Mouse (Mus musculus): ENCODE measurements around the gene Rgl1. TPM values are rescaled to one million over a fixed set of nuclear protein-coding genes. Genes with fewer than 3 reads are reported as not detected.
"Not testable (repeated sequence)": the region's sequence is repeated elsewhere in the genome, so short reads cannot be mapped to it uniquely, and the experiment has no call there.

The Rgl1 gene
- polyA plus RNA-seq, 2 experiments from 2014 or later, result 0.07 to 0.37 TPM

DNA sequence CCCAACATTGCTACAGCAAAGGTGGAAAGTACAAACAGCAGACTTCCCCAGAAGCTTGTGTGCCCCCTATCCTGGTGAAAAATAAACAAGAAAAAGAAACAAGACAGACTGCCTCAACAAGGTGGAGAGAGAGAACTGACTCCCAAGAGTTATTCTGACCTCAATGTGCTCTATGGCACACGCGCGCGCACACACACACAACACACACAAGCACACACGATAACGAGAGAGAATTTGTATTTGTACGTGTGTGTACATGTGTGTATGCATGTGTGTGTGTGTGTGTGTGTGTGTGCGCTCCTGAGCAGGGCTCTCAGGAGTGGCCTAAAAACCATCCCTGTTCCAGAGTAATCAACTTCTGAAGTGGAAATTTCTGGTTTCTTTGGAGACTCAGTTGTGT, 18.5 kb upstream of the Rgl1 start:
- ATAC-seq, result no peak

DNA sequence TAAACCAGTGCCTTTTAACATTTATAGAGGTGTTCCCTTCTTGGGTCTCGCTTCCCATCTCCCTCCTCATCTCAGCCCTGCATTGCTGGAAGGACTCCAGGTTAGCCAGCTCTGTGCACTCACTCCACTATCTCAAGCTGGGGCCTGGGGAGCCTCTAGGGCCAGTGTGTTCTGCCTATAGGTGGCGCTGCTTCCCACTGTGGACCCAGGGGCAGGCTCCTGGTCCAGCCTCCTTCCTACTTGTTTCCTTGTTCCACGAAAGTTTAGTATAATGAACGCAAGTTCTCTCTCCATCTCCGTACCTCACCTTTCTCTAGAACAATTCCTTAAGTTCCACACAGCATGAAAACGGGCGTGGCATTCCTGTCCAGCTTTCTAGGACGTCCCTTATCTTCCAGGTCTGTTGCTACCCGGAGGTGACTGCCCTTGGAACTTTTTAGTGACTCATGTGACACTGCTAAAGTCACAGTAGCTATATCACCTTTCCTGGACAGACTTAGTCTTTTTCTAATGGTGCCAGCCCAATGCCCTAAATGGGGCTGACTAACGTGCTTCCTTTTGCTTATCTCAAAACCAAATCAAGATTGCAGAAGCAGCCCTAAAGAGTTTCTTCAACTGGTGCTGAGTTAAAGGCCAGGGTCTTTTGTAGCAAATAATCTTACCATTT, 13.1 kb upstream of the Rgl1 start:
- ATAC-seq, result peak; percentile 50

DNA sequence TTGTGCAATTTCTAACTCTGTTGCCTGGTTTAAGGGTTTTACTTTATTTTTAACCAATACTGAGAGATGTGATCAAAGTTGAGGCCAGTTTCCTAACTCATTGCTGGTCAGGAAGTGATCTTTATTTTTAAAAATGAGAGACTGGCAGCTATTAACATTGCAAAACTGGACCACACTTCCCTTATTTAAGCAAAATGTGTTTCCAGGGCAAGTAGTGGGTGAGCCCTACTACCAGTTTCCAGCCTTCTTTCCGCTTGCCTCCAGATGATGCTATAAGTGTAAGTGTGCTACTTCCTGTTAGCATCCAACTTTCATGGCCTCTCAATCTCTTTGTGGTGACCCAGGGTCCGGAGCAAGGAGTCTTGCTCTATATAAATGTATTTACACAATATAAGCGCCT, 8.4 kb upstream of the Rgl1 start:
- not testable (repeated sequence) for ATAC-seq

- ATAC-seq, result no peak
Measured at GRCm38 (mm10) chr1:152771016-152771415, 4.9 kb upstream of the Rgl1 start.

DNA sequence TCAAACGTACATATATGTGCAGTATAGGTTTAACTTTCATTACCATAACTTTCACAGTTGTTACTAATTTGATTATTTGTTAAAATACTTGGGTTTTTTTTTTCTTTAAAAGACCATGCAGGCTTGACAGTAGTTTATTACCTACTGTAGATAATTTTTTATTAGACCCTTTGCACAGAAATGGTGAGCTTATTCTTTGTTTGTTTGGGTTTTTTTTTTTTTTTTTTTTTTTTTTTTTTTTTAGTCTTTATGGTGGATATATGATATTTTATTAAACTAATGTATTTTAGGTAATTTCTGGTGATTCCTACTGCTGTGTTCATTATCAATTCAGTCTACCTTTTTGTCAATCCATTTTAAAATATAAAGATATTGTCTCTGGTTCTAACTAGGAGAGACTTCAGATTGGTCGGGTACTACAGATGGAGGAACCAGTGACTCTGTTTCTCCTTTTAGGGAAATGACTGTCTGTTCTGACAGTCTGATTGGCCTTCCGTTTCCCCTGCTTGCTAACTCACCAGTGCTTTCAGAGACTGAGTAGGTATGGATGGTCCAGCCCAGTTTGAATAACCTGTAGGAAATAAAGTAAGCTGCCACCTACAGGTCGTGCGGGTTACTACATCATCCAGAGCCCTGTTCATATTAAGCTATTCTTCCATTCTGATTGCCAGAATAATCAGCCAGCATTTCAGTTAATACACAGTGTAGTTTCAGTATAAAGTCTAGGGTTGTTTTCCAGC, 1.8 kb upstream of the Rgl1 start:
- peak; percentile 65 for ATAC-seq

GRCm38 (mm10) chr1:152766804-152767748, 925 bp upstream of the Rgl1 start:
- peak; percentile 2 for ATAC-seq

GRCm38 (mm10) chr1:152761791-152762190, 4.4 kb downstream of the Rgl1 start:
- ATAC-seq, result no peak

- no peak for ATAC-seq
Measured at GRCm38 (mm10) chr1:152750312-152750965, 15.7 kb downstream of the Rgl1 start, which contains the start of gene Apobec4. Apobec4 (plus strand) TSS chr1:152750551.

DNA sequence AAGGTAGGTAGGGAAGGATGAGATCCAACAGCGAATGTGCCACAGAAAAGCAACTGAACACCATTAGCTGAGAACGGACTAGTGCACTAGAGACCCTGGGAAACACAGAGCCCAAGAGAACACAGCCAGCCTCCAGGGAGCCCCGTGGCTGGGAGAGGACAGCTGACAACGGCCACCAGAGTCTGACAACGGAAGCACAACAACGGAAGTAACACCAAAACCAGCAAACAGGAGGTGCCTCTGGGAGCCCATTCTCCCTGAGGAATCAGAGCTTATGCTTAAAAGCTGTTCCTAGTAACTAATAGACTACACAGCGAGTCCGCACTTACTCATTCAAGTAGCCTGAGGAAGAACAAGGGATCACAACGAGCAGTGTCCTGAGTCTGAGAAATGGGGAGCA, 16.9 kb downstream of the Rgl1 start:
- no peak for ATAC-seq

GRCm38 (mm10) chr1:152746426-152746825, 19.7 kb downstream of the Rgl1 start:
- ATAC-seq, result no peak

DNA sequence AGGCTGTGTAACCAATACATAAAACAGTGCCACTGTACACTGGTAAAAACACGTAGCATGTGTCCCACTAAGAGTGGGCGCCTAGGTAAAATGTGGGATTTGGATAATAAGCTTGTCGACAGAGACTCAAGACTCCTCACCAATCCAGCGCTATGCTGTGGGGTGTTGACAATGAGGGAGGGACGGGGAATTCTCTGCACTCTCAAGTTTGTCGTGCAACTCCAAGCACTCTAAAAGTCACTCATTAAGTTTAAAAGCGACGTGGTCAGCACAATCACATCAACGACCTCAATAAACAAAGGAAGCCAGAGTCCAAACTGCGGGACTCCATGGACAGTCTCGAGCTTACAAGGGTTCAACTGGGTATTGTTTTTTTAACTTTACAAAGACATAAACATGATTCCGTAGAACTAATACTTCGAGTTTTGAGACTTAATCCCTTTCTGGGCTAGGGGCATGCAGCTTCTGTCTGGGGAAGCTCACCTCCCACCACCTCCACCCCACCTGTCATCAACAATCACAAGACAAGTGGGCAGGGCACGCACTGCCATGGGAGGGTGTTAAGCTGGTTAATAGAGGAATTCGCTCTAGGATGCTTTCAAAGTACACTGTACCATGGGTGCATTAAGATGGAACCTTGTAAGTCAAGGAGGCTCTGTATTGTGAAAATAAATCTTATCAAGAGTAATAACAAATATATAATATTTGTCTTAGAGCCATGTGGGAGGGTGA, 22.9 kb downstream of the Rgl1 start:
- ATAC-seq, result no peak

DNA sequence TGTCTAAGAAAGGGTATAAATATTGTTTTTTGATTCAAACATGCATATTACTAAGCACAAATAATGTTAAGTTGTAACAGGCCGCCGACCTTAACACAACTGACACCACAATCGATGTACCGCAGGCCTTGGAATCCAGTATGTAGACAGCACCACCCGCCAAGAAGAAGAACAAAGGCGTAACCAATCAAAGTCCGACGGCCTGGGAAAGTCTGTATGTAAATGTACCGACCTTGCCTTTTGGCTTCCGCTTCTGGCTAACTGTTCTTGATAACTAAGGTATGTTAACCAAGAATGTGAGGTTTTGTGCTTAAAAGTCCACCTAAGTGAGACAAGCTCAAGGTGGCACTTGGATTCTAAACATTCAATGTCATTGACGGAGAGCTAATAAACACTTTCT, 26.8 kb downstream of the Rgl1 start:
- no peak for ATAC-seq

DNA sequence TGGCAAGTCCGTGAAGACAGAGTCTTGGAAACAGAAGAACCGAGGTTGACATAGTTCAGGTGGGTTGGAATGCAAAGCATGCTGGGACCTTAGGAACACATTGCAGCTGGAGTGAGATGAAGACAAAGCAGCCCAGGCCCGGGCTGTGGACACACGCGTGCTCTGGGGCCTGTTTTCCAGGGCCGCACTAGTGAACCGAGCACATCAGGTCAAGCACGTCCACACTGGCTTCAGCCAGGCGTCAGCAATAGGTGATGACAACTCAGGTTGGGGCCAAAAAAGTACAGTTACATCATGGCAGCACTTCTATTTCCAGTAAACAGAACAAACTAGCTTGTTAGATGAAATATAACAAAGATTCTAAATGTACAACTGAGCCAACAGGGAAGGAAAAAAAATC, 27.4 kb downstream of the Rgl1 start:
- no peak for ATAC-seq

- ATAC-seq, result no peak
Measured at GRCm38 (mm10) chr1:152727604-152728236, 38.4 kb downstream of the Rgl1 start.

DNA sequence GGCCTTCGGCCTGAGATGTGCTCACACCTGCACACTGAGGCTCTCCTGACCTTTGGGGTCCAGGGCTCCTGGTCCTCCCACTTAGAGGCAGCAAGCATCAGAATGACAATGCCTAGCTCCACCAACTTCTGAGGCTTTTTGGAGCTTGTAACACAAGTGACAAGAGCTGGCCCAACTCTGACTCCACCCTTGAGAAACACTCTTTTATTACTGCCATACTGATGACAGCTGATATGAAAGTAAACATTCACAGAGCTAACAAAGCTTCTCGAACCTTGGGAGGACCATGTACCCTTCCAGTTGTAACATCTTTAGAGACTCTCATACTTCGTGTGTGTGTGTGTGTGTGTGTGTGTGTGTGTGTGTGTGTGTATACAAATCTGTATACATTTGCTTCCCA, 40.1 kb downstream of the Rgl1 start:
- no peak for ATAC-seq

DNA sequence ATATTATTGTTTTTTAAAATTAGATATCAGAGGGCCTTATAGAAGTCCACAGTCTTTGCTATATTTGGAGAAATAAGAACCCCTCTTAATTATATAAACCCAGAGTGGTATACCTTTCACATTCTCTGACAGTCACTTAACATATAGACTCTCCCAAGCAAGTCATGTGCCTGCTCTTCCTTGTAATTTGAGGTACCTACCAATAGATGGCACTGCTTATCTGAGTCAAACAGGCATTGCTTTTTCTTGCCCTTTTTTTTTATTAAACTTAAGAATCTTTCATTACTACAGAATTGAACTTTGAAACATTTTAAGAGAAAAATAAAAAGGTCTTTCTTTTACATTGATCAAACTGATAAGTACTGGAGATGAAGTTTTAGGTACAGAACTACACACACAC, 41.9 kb downstream of the Rgl1 start:
- peak; percentile 52 for ATAC-seq

GRCm38 (mm10) chr1:152721535-152722198, 44.5 kb downstream of the Rgl1 start:
- ATAC-seq, result no peak

GRCm38 (mm10) chr1:152720969-152721368, 45.2 kb downstream of the Rgl1 start:
- no peak for ATAC-seq

DNA sequence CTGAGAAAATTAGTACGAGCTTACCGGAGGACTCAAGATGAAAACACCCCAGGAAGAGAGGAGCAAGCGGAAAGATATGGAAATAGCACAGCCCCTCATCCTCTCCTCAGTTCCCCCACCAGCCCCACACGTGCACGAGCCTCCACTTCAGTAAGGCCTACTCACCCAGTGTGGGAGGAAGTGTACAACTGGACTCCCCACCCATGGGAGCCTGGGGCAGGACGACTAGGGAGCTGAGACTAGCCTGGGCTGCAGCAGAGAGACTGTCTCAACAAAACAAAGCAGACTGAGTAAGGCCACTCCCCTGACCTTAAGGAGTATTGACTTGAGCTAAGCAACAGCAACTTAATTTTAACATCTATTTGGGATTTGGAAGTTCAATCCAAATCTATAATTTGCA, 48.0 kb downstream of the Rgl1 start:
- ATAC-seq, result no peak

GRCm38 (mm10) chr1:152717329-152717728, 48.8 kb downstream of the Rgl1 start:
- no peak for ATAC-seq

DNA sequence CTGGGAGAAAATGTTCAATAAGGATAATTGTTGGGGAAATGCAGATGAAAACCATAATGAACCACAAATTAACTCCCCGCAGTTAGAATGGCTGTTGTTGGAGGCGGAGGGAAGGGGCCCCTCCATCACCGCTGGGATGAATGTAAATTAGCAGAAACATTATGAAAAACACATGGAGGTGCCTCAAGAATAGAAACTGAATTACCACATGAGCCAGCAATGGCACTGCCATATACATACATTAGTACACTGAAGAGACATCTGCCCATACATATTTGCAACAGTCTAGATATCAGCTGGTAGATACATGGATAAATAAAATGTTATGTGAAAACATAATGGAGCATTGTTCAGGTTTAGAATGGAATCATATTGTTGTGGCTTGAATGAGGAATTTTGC, 51.7 kb downstream of the Rgl1 start:
- ATAC-seq, result no peak
